Mouse (Mus musculus) small intestine, adult 2 months (tissue): Measurements from ENCODE around the gene Xkr7. TPM values are rescaled to one million over a fixed set of nuclear protein-coding genes. Genes with fewer than 3 reads are reported as not detected.
A peak's percentile ranks its signal among the peaks of the same experiment; 100 is the strongest.

Experiments used
- H3K27ac ChIP-seq: fragments of 200-500 bp; 2 replicates; pipeline ENCODE4 v1.5.1; 2012; ENCODE audit warnings: low read depth, low read length, control low read depth, inconsistent platforms; ENCODE audit not compliant: insufficient read depth
- H3K27me3 ChIP-seq: fragments of 200-500 bp; 2 replicates; pipeline ENCODE4 v1.6.1; 2012; ENCODE audit warnings: mild to moderate bottlenecking, moderate library complexity, low read length, inconsistent platforms; ENCODE audit not compliant: control insufficient read depth, insufficient read depth
- H3K36me3 ChIP-seq: fragments of 200-500 bp; 2 replicates; pipeline ENCODE4 v1.6.1; 2012; ENCODE audit warnings: mild to moderate bottlenecking, low read length, control low read depth, inconsistent platforms; ENCODE audit not compliant: control insufficient read depth, insufficient read depth
- H3K4me1 ChIP-seq: fragments of 200-500 bp; 2 replicates; pipeline ENCODE4 v1.6.1; 2012; ENCODE audit warnings: low read length, inconsistent platforms, mixed read lengths; ENCODE audit not compliant: control insufficient read depth, insufficient read depth, insufficient read length
- H3K4me3 ChIP-seq: fragments of 200-500 bp; 2 replicates; pipeline ENCODE4 v1.5.1; 2012; ENCODE audit warnings: low read depth, mild to moderate bottlenecking, control low read depth, inconsistent platforms, low read length, moderate library complexity
- CTCF ChIP-seq: fragments of 200-500 bp; IDR thresholded peaks from 2 replicates; pipeline ENCODE4 v1.5.1; 2012; ENCODE audit warnings: low read depth, mild to moderate bottlenecking, control low read depth, inconsistent platforms, low read length, moderate library complexity, mixed read lengths; ENCODE audit not compliant: insufficient replicate concordance, insufficient read length; ENCODE audit errors: extremely low read depth
- POLR2A ChIP-seq: fragments of 200-500 bp; IDR thresholded peaks from 2 replicates; pipeline ENCODE4 v1.6.1; 2012; ENCODE audit warnings: low read depth, mild to moderate bottlenecking, control low read depth, inconsistent platforms, low read length, moderate library complexity
- WGBS: fragments of 180-500 bp; shearing (Covaris S2); methylation state at CpG from one replicate; pipeline ENCODE4 v1.1.7; 2018; 5-methylcytosine and 5-hydroxymethylcytosine counted together
- polyA plus RNA-seq: library from polyadenylated mRNA; depleted of rRNA; stranded (reverse); fragments of >200 nt; gene quantifications from 2 replicates; pipeline ENCODE4 v1.2.3, GENCODE M21; 2012

The Xkr7 gene
- polyA plus RNA-seq, 1 experiment, result 0.09 TPM

- peaks cover 6% of the 10 kb centered on the region for H3K4me1 ChIP-seq
- H3K4me3 ChIP-seq, result no peak overlapping the region
- H3K36me3 ChIP-seq, result no peaks in the 10 kb centered on the region
- peaks cover 13% of the 10 kb centered on the region for H3K27me3 ChIP-seq
- H3K27ac ChIP-seq, result no peak overlapping the region
- 83% methylated on average over 10 of the region's 10 CpGs for WGBS
- TF ChIP-seq POLR2A (no peak), CTCF (no peak)
These were observed 43.0 kb downstream of the Xkr7 start for GRCm38 (mm10) chr2:153074651-153075050.

- H3K4me3 ChIP-seq, result no peak overlapping the region
- WGBS, result 34% methylated on average over 2 of the region's 2 CpGs
- no peaks in the 10 kb centered on the region for H3K36me3 ChIP-seq
- H3K4me1 ChIP-seq, result peaks cover 6% of the 10 kb centered on the region
- peaks cover 13% of the 10 kb centered on the region for H3K27me3 ChIP-seq
- TF ChIP-seq POLR2A (no peak), CTCF (no peak)
- H3K27ac ChIP-seq, result no peak overlapping the region
These were observed 44.3 kb downstream of the Xkr7 start for GRCm38 (mm10) chr2:153075961-153076360.

- no peak overlapping the region for H3K4me3 ChIP-seq
- H3K36me3 ChIP-seq, result no peaks in the 10 kb centered on the region
- H3K27ac ChIP-seq, result no peak overlapping the region
- peaks cover 2% of the 10 kb centered on the region for H3K4me1 ChIP-seq
- WGBS, result 43% methylated on average over 32 of the region's 32 CpGs
- no peaks in the 10 kb centered on the region for H3K27me3 ChIP-seq
- TF ChIP-seq POLR2A, result no peak
- TF ChIP-seq CTCF, result peak; percentile 92; the same call in 1 of the 2 replicates
These were observed 49.3 kb downstream of the Xkr7 start for GRCm38 (mm10) chr2:153080841-153081523.

GRCm38 (mm10) chr2:153081866-153082265 is 50.2 kb downstream of the Xkr7 start:
- H3K4me1 ChIP-seq, result no peaks in the 10 kb centered on the region; the same call in 1 of the 2 replicates
- H3K4me3 ChIP-seq, result no peak overlapping the region
- TF ChIP-seq POLR2A, result no peak
- TF ChIP-seq CTCF, result no peak
- no peaks in the 10 kb centered on the region for H3K27me3 ChIP-seq
- no peak overlapping the region for H3K27ac ChIP-seq
- 67% methylated on average over 6 of the region's 6 CpGs for WGBS
- no peaks in the 10 kb centered on the region for H3K36me3 ChIP-seq

GRCm38 (mm10) chr2:153083275-153083674 is 51.6 kb downstream of the Xkr7 start:
- TF ChIP-seq CTCF (no peak), POLR2A (no peak)
- 60% methylated on average over 8 of the region's 8 CpGs for WGBS

GRCm38 (mm10) chr2:153083824-153084223 is 52.2 kb downstream of the Xkr7 start:
- no peaks in the 10 kb centered on the region; the same call in 1 of the 2 replicates for H3K4me1 ChIP-seq
- H3K27ac ChIP-seq, result no peak overlapping the region
- WGBS, result 77% methylated on average over 4 of the region's 4 CpGs
- H3K27me3 ChIP-seq, result no peaks in the 10 kb centered on the region
- H3K36me3 ChIP-seq, result no peaks in the 10 kb centered on the region
- TF ChIP-seq POLR2A (no peak), CTCF (no peak)
- H3K4me3 ChIP-seq, result no peak overlapping the region

More at GRCm38 (mm10) chr2:153083275-153083674, 51.6 kb downstream of the Xkr7 start:
- Histone ChIP-seq H3K4me1 (no peaks in the 10 kb centered on the region; the same call in 1 of the 2 replicates), H3K36me3 (no peaks in the 10 kb centered on the region), H3K27ac (no peak overlapping the region), H3K27me3 (no peaks in the 10 kb centered on the region), H3K4me3 (no peak overlapping the region)

GRCm38 (mm10) chr2:153084261-153084976 is 52.8 kb downstream of the Xkr7 start:
- H3K27ac ChIP-seq, result no peak overlapping the region
- 51% methylated on average over 7 of the region's 7 CpGs for WGBS
- H3K4me3 ChIP-seq, result no peak overlapping the region
- no peaks in the 10 kb centered on the region for H3K36me3 ChIP-seq
- H3K4me1 ChIP-seq, result no peaks in the 10 kb centered on the region; the same call in 1 of the 2 replicates
- TF ChIP-seq POLR2A (no peak), CTCF (no peak)
- H3K27me3 ChIP-seq, result no peaks in the 10 kb centered on the region
